Mouse (Mus musculus): ENCODE results near the gene Ackr3. TPM values are rescaled to one million over a fixed set of nuclear protein-coding genes. Genes with fewer than 3 reads are reported as not detected.
A peak's percentile ranks its signal among the peaks of the same experiment; 100 is the strongest.

The Ackr3 gene
- 71.7 and 104 TPM in 2 replicates for polyA plus RNA-seq (2012; rRNA removed)

GRCm38 (mm10) chr1:90203783-90204690 is at the start of gene Ackr3:
Gene Ackr3 (plus strand): TSS chr1:90203980.
- peak; percentile 69 for DNase-seq (ENCODE audit: low spot score)

- DNase-seq (ENCODE audit: low spot score), result no peak
Observed at GRCm38 (mm10) chr1:90156589-90156988, 47.2 kb upstream of the Ackr3 start.

- DNase-seq (ENCODE audit: low spot score), result no peak
Observed at GRCm38 (mm10) chr1:90159927-90160326, 43.9 kb upstream of the Ackr3 start.

- DNase-seq (ENCODE audit: low spot score), result no peak
Observed at GRCm38 (mm10) chr1:90161623-90162022, 42.2 kb upstream of the Ackr3 start.

GRCm38 (mm10) chr1:90162379-90162857 is 41.4 kb upstream of the Ackr3 start:
- no peak for DNase-seq (ENCODE audit: low spot score)

GRCm38 (mm10) chr1:90163161-90163560 is 40.6 kb upstream of the Ackr3 start:
- DNase-seq (ENCODE audit: low spot score), result no peak

- no peak for DNase-seq (ENCODE audit: low spot score)
Observed at GRCm38 (mm10) chr1:90164319-90164718, 39.5 kb upstream of the Ackr3 start.

GRCm38 (mm10) chr1:90174338-90174737 is 29.4 kb upstream of the Ackr3 start:
- DNase-seq (ENCODE audit: low spot score), result no peak

- no peak for DNase-seq (ENCODE audit: low spot score)
Observed at GRCm38 (mm10) chr1:90176223-90176622, 27.6 kb upstream of the Ackr3 start.

GRCm38 (mm10) chr1:90177565-90177964 is 26.2 kb upstream of the Ackr3 start:
- no peak for DNase-seq (ENCODE audit: low spot score)

GRCm38 (mm10) chr1:90177978-90178377 is 25.8 kb upstream of the Ackr3 start:
- no peak for DNase-seq (ENCODE audit: low spot score)

GRCm38 (mm10) chr1:90180479-90180878 is 23.3 kb upstream of the Ackr3 start:
- no peak for DNase-seq (ENCODE audit: low spot score)

GRCm38 (mm10) chr1:90180966-90181699 is 22.6 kb upstream of the Ackr3 start:
- no peak for DNase-seq (ENCODE audit: low spot score)

GRCm38 (mm10) chr1:90182521-90182920 is 21.3 kb upstream of the Ackr3 start:
- DNase-seq (ENCODE audit: low spot score), result no peak

- no peak for DNase-seq (ENCODE audit: low spot score)
Observed at GRCm38 (mm10) chr1:90183602-90184001, 20.2 kb upstream of the Ackr3 start.

- DNase-seq (ENCODE audit: low spot score), result no peak
Observed at GRCm38 (mm10) chr1:90186173-90186572, 17.6 kb upstream of the Ackr3 start.

- DNase-seq (ENCODE audit: low spot score), result no peak
Observed at GRCm38 (mm10) chr1:90186874-90187273, 16.9 kb upstream of the Ackr3 start.

GRCm38 (mm10) chr1:90189046-90189445 is 14.7 kb upstream of the Ackr3 start:
- no peak for DNase-seq (ENCODE audit: low spot score)

- DNase-seq (ENCODE audit: low spot score), result no peak
Observed at GRCm38 (mm10) chr1:90201246-90201645, 2.5 kb upstream of the Ackr3 start.

- DNase-seq (ENCODE audit: low spot score), result no peak
Observed at GRCm38 (mm10) chr1:90201655-90202054, 2.1 kb upstream of the Ackr3 start.

- no peak for DNase-seq (ENCODE audit: low spot score)
Observed at GRCm38 (mm10) chr1:90202207-90202978, 1.4 kb upstream of the Ackr3 start.

GRCm38 (mm10) chr1:90203341-90203740 is 439 bp upstream of the Ackr3 start:
- no peak for DNase-seq (ENCODE audit: low spot score)
